Mouse (Mus musculus) kidney, adult 2 months (tissue): ENCODE data around the gene Ipo11. TPM values are rescaled to one million over a fixed set of nuclear protein-coding genes. Genes with fewer than 3 reads are reported as not detected.

Experiments used
- DNase-seq: peaks from one replicate; pipeline ENCODE4 v3.0.0; 2021
- H3K27ac ChIP-seq: fragments of 200-500 bp; 2 replicates; pipeline ENCODE4 v1.5.1; 2012; ENCODE audit warnings: low read depth, low read length, control low read depth, inconsistent platforms; ENCODE audit not compliant: insufficient read depth
- H3K27me3 ChIP-seq: fragments of 200-500 bp; replicated peaks from 2 replicates; pipeline ENCODE4 v1.6.1; 2012; ENCODE audit warnings: mild to moderate bottlenecking, moderate library complexity, low read length, inconsistent platforms; ENCODE audit not compliant: control insufficient read depth, insufficient read depth
- H3K36me3 ChIP-seq: fragments of 200-500 bp; 2 replicates; pipeline ENCODE4 v1.6.1; 2012; ENCODE audit warnings: mild to moderate bottlenecking, moderate library complexity, low read length, inconsistent platforms; ENCODE audit not compliant: control insufficient read depth, insufficient read depth
- H3K4me1 ChIP-seq: fragments of 200-500 bp; 2 replicates; pipeline ENCODE4 v1.6.1; 2011; ENCODE audit warnings: low read length; ENCODE audit not compliant: control insufficient read depth, insufficient read depth
- H3K4me3 ChIP-seq: fragments of 200-500 bp; 2 replicates; pipeline ENCODE4 v1.5.1; 2011; ENCODE audit warnings: mild to moderate bottlenecking, low read depth, low read length, control low read depth; ENCODE audit not compliant: insufficient read depth
- CTCF ChIP-seq: fragments of 200-500 bp; conservative IDR thresholded peaks from 2 replicates; pipeline ENCODE4 v1.5.1; 2011; ENCODE audit warnings: low read depth, mild to moderate bottlenecking, control low read depth, low read length, moderate library complexity, mixed read lengths; ENCODE audit not compliant: insufficient read depth, insufficient read length
- POLR2A ChIP-seq: fragments of 200-500 bp; IDR thresholded peaks from one replicate; pipeline ENCODE4 v1.6.1; 2011; ENCODE audit warnings: low read depth, low read length, control low read depth
- WGBS: fragments of 180-500 bp; shearing (Covaris S2); methylation state at CpG from one replicate; pipeline ENCODE4 v1.1.7; 2018; 5-methylcytosine and 5-hydroxymethylcytosine counted together
- polyA plus RNA-seq: library from polyadenylated mRNA; depleted of rRNA; stranded (reverse); fragments of >200 nt; gene quantifications from 2 replicates; pipeline ENCODE4 v1.2.3, GENCODE M21; 2012

Ipo11 gene
- polyA plus RNA-seq, 1 experiment = 18.9 TPM

- Histone ChIP-seq H3K27me3 (no peaks in the 10 kb centered on the region), H3K4me3 (peak overlapping the region; percentile 32), H3K36me3 (no peaks in the 10 kb centered on the region; the same call in 1 of the 2 replicates), H3K27ac (no peak overlapping the region), H3K4me1 (no peaks in the 10 kb centered on the region)
- WGBS = 53% methylated on average over 15 of the region's 15 CpGs
- no peak for TF ChIP-seq CTCF
- no peak for TF ChIP-seq POLR2A
- peak; percentile 88 for DNase-seq
Observed at GRCm38 (mm10) chr13:106835844-106836526, 100.8 kb downstream of the Ipo11 start.

GRCm38 (mm10) chr13:106830029-106830428 lies 106.7 kb downstream of the Ipo11 start:
- H3K27ac ChIP-seq = no peak overlapping the region
- WGBS = 59% methylated on average over 6 of the region's 6 CpGs
- no peaks in the 10 kb centered on the region for H3K4me1 ChIP-seq
- TF ChIP-seq CTCF (no peak), POLR2A (no peak)
- H3K36me3 ChIP-seq = no peaks in the 10 kb centered on the region; the same call in 1 of the 2 replicates
- DNase-seq = no peak
- no peaks in the 10 kb centered on the region for H3K27me3 ChIP-seq
- H3K4me3 ChIP-seq = no peak overlapping the region

GRCm38 (mm10) chr13:106829327-106829997 lies 107.3 kb downstream of the Ipo11 start:
- no peaks in the 10 kb centered on the region for H3K4me1 ChIP-seq
- no peaks in the 10 kb centered on the region; the same call in 1 of the 2 replicates for H3K36me3 ChIP-seq
- no peak for DNase-seq

DNA sequence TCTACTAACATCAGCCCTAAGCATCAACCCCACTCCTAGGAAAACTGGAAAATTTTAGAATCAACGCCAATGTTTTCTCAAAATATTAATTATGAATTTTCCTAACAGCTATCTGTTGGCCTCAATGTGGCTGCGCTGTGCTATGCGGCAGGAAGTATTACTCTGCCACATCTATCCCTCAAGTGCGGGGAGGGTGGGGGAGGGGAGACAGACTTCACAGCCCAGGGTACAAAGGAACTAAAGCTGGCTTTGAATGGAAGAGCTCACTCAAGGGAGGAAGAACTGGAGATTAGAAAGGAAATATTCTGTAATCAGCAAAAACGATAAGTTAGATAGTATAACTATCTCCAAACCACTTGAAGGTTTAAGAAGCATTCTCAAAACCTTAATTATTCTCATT lies 111.1 kb downstream of the Ipo11 start:
- H3K27me3 ChIP-seq = no peaks in the 10 kb centered on the region
- H3K4me1 ChIP-seq = no peaks in the 10 kb centered on the region
- H3K27ac ChIP-seq = no peak overlapping the region
- H3K36me3 ChIP-seq = no peaks in the 10 kb centered on the region
- 87% methylated on average over 5 of the region's 5 CpGs for WGBS
- no peak overlapping the region for H3K4me3 ChIP-seq
- no peak for DNase-seq
- no peak for TF ChIP-seq CTCF

More at GRCm38 (mm10) chr13:106829327-106829997, 107.3 kb downstream of the Ipo11 start:
- WGBS = 83% methylated on average over 12 of the region's 12 CpGs
- no peak overlapping the region for H3K27ac ChIP-seq
- no peak overlapping the region for H3K4me3 ChIP-seq
- H3K27me3 ChIP-seq = no peaks in the 10 kb centered on the region
- TF ChIP-seq CTCF = no peak
- TF ChIP-seq POLR2A = no peak

DNA sequence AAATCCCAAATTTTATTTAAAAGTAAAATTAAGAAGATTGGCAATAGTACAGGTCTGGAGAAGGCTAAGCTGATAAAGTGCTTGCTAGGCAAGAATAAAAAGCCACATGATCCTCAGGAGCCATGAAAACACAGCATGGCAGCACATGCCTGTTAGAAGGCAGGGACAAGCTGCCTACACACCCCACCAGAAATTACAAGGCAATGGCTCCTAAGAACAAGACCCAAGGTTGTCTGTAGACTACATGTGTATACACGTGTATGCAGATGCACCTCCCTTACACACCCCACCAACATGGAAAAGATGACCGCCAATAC lies 112.9 kb downstream of the Ipo11 start:
- H3K4me3 ChIP-seq = no peak overlapping the region
- no peak overlapping the region for H3K27ac ChIP-seq
- no peaks in the 10 kb centered on the region for H3K4me1 ChIP-seq
- DNase-seq = no peak
- H3K36me3 ChIP-seq = no peaks in the 10 kb centered on the region
- no peaks in the 10 kb centered on the region for H3K27me3 ChIP-seq
- WGBS = 93% methylated on average over 2 of the region's 2 CpGs
- no peak for TF ChIP-seq CTCF
- TF ChIP-seq POLR2A = no peak

DNA sequence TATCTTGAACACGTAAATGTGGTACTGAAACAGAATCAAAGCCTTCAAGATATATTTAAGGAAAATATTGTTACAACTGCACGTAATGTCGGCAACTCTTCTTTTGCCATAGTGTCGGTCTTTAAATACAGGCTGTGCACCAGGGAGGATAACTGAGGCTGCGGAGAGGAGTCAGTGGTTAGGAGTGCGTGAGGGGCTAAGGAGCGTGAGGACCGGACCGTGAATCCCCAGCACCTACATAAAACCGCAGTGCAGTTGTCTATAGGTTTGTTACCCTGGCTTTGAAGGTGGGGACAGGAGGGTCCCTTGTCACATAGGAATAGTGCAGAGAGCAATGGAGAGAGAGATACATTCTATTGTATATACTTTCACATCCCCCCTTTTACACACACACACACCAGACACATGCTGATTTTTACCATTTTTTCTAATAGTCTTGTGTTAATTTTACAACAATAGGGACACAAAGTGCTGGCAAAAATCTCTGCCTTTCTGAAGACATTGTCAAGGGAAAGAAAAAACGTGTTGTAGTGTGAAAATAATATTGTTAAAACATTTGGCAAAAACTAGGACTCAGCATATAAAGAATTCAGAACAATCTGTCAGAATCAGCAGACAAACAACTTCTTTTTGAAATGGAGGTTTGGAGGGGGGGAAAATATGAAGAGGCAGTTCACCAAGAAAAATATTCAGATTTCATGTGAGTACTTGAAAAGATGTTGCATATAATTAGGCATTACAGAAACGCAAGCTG lies 113.5 kb downstream of the Ipo11 start:
- Histone ChIP-seq H3K4me1 (no peaks in the 10 kb centered on the region), H3K27me3 (no peaks in the 10 kb centered on the region), H3K27ac (no peak overlapping the region), H3K36me3 (no peaks in the 10 kb centered on the region), H3K4me3 (no peak overlapping the region)
- WGBS = 95% methylated on average over 12 of the region's 12 CpGs
- no peak for TF ChIP-seq POLR2A
- TF ChIP-seq CTCF = no peak
- DNase-seq = no peak

DNA sequence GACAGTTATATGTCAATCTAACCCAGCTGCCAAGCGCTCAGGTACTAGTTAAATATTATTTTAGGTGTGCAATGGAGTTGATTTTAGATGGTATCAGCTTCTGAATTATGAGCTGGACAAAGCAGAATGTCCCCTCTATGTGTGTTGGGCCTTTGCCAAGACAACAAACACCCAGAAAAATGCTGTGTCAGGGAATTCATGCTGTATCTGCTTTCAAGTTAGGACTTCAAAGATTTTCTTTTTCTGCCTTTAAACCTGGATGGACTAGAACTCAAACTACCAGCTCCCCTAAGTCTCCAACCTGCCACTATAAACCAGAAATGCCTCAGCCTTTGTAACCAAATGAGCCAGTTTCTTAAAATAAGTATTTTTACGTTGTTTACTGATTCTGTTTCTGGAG lies 116.6 kb downstream of the Ipo11 start:
- 69% methylated on average over 2 of the region's 2 CpGs for WGBS
- no peaks in the 10 kb centered on the region for H3K4me1 ChIP-seq
- H3K4me3 ChIP-seq = no peak overlapping the region
- no peak overlapping the region for H3K27ac ChIP-seq
- DNase-seq = peak; percentile 21
- no peaks in the 10 kb centered on the region for H3K27me3 ChIP-seq
- TF ChIP-seq CTCF = no peak
- TF ChIP-seq POLR2A = no peak
- H3K36me3 ChIP-seq = no peaks in the 10 kb centered on the region
